Mouse (Mus musculus) CH12F3 (cell line): Measurements from ENCODE around the gene Tkt.
"Not testable (repeated sequence)": the region's sequence is repeated elsewhere in the genome, so short reads cannot be mapped to it uniquely, and the experiment has no call there.

Experiments
- in situ Hi-C: fragments of 300-500 bp; cut with MboI; formaldehyde crosslinking; loops from 2 replicates; pipeline ENCODE4 v1.14.3; 2020; ENCODE audit warnings: low sequenced_read_pairs

Gene Tkt

DNA sequence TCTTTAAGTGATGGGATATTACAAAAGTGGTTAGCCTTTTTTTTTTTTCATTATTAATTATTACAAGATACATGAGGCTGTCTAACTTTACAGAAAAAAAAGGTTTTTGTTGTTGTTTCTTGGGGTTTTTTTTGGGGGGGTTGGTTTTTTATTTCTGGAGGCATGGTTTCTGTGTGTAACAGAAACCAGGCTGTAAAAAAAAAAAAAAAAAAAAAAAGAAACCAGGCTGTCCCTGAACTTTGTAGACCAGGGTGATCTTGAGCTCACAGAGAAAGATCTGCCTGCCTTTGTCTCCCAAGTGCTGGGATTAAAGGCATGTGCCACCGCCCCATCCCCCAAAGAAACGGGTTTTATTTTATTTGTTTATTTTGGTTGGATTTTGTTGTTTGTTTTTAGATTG is 3.8 kb downstream of the Tkt start:
- in situ Hi-C loops = no loop called here

DNA sequence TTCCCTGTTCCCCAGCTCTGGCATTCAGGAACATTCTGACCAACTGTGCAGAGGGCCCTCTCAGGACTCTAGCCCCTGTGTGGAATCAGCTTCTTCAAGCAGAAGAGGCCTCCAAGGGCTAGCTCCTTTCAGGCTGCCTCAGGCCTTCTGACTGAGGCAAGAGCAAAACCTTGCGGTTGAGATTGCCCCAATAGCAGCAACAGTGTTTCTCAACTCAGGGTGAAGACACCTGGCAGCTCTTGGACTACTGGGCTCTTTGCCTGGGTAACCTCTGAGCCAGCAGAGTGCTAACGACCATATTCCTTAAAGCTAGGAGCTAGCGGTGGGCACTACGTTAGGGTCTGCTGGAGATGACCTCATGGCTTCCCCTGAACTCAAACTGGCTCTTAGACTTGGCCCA is 5.0 kb downstream of the Tkt start:
- in situ Hi-C loops = no loop called here

DNA sequence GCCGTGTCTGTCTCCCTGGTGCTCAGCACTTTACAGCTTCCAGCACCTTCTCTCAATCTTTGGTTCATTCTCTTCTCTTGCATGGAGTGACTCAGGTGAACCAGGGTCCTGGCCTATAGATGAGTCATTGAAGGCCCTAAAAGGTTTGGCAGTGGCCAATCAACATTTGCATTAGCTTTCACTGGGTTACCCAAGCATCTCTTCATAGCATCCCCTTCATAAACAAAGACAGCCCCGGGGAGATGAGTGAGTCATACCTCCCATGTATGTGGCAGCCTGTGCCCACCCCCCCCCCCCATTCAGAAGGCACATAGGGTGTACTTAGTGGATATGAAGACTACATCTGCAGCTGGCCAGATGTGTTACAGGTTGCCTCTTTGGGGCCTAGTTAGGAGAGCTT is 8.5 kb downstream of the Tkt start:
- in situ Hi-C loops = no loop called here

DNA sequence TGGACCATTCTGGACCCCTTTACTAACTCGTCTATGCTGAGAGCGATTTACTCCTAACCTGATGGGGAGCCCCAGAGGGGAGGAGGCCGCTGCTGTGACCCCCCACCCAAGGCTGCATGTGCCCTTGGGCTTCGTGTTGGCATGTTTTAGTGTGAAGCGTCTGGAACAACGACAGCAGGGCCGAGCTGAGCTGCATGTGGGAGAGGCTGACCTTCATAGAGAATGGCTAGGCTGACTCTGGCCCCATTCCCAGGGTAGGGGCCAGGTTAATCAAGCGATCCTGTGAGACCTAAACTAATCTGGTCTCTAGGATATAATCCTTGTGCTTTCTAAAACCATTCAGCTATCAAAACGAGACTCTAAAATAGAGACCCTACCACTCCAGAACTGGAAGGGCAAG is 9.6 kb downstream of the Tkt start:
- in situ Hi-C loops = no loop called here

DNA sequence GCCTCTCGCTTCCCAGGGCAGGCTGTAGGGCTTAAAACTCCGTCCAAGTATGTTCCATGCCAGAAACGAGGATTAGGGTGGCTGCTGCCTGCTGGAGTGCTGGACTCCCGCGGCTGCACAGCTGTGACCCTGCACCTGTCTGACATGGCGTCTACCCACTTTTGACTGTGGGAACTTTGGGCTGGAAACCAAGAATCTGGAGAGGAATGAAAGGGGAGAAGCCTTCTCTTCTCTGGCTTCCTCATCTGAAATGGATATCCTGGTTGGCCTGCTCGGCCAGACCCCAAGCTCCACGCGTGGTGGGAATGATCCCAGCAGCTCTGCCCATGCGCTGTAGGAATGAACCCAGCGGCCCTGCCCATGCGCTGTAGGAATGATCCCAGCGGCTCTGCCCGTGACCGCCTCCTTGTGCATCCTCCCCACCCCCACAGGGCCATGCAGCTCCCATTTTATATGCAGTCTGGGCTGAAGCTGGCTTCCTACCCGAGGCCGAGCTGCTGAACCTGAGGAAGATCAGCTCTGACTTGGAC is 11.2 kb downstream of the Tkt start:
- in situ Hi-C loops = no loop called here

DNA sequence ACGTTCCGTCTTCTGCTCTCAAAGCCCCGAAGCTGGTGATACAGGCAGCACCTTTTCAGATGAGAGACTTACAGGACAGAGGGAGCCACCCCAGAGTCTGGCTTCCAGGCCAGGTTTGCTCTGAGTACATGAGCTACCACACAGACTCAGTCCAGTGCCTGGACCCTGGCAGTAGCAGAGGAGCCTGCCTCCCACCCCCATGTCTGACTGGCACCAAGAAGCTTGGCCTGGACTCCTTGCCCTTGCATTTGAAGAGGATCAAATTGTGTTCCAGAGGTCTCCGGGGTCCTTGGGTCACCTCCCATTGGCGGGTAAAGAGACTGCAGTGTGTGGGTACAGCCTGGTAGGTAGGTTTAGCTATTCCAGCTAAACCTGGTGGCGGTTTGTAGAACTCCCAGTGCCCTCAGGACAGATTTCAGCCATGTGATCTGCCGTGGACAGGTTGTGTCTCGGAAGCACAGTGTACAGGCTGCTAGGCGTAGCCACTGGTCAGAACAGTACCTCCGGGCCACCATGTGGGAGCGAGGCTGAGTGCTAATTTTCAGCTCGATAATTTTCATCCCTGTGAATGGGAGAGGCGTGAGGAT is 12.7 kb downstream of the Tkt start:
- in situ Hi-C loops = no loop called here

DNA sequence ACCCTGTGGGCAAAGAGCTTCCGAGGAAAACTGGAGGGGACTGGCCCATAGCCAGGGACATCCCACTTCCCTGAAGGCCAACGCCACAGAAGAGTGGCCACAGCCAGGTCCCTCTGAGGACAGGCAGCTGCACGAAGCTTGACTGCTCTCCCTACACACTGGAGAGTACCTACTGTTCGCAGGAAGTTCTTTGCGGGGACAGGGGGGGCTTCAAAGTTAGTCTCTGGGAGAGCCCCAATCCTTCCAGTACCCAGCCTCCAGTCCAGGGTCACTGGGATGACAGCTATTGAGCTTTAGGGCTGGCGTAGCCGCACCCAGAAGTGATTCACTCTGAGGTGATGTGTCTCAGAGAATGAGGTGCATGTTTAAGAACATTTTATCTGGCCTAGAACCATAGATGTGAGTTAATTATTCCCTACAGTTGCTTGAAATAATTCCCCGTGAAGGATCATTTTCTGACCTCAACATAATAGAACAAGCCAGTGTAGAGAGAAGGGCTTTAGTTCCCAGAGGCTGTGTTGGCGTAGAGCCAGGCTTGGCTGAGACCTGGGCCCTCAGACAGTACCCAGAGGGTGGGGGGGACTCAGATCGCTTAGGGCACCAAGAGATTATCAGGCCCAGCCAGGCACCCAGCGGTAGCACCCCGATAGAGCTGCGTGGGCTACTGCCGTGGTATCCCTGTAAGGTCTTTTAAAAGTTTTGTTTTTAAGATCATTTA is 13.5 kb downstream of the Tkt start:
- in situ Hi-C loops = no loop called here

DNA sequence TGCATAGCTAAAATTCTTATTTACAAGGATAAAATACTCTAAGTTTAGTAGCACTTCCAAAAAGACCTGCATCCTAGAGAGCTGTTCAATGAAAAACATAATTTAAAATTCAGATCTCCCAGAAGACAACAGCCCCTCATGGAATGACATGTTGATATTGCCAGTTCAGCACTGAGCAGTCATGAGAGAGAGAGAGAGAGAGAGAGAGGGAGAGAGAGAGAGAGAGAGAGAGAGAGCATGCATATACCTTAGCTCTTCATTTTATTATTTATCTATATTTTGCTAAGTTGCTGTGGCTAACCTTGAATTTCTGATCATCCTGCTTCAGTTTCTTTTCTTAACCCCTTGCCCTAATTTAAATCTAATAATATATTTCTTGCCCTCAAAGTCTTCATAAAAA is 14.2 kb downstream of the Tkt start:
- in situ Hi-C loops = no loop called here

DNA sequence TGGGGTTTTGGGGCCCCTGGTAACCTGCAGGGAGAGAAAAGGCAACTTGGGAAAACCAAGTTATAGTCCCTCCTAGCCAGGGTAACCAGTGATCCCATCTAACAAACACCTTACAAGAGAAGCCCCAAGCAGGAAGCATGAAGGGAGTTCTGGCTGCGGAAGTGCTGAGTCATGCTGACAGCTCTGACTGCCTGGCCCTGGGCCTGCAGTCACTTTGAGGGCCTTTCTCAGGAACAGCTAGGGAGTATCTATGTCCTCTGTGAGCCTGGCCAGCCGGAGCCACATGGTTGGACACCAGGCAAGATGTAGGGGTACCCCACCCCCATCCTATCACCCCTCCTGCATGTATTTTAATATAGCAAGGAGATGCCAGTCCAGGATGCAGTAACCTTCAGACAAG is 16.3 kb downstream of the Tkt start:
- in situ Hi-C loops = no loop called here

DNA sequence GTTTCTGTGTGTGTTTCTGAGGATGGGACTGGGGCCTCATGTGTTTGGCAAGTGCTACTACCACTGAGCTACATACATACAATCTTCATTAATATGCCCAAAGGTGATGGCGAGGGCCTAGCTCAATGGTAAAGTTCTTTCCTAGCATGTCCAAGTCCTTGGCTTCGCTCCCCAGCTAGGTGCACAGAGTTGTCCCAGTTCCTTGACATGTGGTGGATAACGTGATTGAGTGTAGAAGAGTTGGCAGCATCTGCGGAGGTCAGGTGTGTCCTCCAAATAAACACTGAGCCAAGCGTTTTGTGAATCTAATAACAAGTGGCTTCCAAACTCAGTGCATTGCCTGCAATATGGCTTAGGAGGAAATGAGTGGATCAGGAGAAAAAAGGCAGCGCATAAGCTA is 18.2 kb downstream of the Tkt start:
- in situ Hi-C loops = no loop called here

DNA sequence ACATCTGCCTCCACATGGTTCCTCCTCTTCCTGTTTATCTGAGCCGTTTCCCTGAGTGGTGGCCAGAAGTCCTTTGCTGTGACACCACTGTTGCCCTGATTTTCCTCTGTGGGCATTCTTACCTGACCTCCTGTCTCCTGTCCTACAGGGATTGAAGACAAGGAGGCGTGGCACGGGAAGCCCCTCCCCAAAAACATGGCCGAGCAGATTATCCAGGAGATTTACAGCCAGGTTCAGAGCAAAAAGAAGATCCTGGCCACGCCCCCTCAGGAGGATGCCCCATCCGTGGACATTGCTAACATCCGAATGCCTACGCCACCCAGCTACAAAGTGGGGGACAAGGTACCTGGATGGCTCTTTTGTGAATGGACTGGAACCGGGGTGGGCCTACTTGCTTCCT is 19.9 kb downstream of the Tkt start:
- in situ Hi-C loops = no loop called here

DNA sequence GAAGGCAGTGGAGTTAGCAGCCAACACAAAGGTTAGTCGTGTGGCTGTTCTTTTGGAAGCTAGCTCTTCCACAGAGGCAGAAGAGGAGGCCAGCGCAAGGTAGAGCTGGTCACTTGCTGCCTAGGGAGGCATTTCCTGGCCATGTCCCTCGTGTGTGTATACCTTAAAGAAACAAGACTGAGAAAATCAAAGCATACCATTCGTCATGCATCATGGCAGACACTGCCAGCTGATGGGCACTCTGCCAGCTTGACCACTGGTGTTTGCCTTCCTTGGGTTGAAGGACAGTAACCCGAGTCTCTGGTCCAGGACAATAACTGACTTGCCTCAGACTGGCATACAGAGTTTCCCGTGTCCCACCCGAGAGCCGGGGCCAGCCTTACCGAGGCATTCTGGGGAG is 22.1 kb downstream of the Tkt start:
- in situ Hi-C loops = no loop called here

DNA sequence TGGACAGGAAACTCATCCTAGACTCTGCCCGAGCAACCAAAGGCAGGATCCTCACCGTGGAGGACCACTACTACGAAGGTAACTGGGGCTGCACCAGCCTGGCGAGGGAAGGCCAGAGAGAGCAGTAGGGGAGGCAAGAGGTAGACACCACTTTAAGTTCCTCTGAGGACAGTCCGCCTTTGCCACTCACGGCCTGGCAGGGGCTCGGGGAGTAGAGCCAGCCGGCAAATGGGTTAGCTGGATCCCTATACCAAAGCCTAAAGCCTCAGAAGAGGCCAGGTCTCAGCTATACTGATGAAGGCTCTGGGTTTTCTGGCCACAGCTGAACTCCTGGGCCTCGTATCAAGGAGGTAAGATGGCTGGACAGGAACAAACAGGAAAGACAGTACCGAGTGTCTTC is 24.1 kb downstream of the Tkt start:
- in situ Hi-C loops = no loop called here

DNA sequence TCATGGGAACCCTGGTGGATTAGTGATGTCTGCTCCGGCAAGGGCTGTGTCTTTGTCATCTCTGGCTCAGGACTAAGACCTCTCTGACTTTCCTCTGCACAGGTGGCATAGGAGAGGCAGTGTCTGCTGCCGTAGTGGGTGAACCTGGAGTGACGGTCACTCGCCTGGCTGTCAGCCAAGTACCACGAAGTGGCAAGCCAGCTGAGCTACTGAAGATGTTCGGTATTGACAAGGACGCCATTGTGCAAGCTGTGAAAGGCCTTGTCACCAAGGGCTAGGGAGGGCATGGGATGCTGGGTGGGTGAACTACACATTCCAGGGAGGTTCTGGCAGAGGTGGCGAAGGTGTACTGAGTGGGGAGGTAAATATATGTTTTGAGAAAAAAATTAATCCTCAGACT is 25.1 kb downstream of the Tkt start:
- in situ Hi-C loops = no loop called here

DNA sequence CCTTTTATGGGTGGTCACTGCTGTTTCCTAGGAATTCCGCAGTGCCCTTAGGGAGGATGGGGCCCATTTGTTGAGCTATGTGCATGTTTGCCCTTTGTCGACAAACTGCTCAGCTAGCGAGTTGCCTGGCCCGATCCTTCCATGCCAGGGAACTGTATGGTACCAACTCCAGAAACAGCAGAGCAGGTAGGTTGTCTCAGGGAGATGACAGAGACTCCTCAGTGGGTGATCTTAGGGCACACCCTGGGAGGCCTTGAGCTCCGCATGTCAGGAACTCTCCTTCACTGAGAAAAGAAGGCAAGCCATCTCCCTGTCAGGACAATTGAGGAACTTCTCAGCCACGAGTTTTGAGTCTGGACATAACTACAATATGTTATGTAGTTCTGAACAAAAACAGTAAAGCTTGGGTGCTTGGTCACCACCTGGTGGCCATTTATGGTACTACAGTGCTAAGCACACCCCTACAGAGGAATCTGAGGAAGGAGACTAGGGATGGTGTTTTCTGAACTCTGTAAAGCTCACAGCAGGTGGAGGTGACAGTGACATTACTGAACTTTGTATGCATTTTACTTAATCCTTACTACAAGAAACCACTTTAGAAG is 25.9 kb downstream of the Tkt start:
- in situ Hi-C loops = no loop called here

DNA sequence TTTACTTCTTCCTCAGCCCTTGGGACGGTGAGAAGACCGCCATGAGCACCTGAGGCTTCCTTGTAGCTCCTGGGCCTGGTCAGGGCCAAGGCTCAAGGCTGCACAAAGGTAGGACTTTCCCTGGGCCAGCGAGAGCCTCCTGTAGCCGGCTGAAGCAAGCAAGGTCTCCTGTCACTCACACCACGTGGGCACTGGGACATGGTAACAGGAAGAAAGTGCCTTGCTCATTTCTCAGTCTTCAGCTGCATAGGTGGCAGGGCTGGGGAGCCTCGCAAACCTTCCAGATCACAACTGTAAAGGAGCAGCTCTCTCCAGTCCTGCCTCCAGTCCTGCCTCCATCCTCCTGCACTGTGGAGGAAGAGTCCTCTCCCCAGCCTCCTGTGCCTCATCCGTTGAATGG is 27.6 kb downstream of the Tkt start:
- in situ Hi-C loops = no loop called here

DNA sequence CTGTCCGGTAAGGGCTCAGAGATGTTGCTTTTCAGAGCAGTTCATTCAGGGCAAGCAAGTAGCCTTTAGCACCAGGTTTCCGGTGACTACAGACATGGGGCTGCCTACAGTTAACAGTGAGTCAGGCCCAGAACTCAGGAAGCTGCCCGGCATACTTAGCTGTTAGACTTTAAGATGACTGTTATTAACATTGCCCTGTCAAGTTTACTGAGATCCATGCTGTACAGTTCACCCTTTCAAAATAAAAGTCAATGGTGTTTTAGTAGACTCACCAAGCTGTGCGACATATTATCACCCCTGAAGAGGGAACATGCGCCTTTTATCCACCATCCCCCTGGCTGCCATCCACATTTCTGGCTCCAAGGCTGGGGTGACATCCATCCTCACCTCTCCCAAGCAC is 28.1 kb downstream of the Tkt start:
- in situ Hi-C loops = no loop called here

DNA sequence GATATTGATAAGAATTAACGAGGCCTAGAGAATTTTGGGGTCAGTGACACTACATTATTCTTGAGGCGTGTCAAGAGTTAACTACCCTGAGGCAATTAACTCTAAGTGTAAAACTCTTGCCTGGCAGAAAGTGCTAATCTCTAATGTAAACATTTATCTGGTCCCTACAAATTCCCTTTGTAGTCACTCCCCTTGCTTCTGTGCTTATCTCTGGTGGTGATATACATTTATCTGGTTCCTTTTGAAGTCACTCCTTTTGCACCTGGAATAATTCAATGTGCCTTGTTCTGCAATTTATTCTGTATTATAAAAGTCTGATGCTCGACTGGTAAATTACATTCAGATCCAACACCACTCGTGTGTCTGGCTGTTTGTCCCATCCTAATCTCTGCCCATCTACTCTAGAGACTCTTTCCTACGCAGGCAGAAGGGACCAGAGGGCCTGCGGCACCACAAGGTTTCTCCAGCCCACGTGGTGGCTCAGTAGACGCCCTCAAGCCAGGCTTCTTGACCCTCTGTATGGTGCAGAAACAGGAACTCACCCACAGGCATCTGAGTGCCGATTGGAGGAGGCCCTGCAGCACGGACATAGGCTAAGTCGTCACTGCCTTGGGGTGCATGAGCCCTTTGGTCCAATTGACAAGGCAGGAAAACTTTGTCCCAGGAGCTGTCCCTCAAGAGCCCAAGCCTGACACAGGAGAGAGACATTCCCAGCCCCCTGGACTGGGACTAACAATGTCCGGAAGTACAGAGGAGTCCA is 29.3 kb downstream of the Tkt start:
- in situ Hi-C loops = not testable (repeated sequence)

DNA sequence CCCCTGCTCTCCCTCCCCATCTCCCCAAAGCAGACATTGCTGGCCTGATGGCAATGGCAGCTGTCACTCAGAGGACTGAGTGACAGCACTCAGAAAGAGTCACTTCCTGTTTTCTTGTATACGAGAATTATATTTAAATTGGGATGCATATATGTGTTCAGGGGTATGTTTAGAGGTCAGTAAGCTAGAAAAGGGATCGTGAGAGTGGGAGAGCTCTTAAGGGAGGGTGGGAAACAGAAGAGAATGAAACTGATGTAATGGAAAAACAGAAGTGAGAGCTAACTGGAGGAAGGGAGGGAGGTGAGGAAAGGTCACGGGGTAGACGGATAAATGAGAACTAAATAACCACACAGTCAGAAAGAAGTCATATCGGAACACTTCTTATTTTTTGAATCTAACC is 31.0 kb downstream of the Tkt start:
- in situ Hi-C loops = no loop called here

DNA sequence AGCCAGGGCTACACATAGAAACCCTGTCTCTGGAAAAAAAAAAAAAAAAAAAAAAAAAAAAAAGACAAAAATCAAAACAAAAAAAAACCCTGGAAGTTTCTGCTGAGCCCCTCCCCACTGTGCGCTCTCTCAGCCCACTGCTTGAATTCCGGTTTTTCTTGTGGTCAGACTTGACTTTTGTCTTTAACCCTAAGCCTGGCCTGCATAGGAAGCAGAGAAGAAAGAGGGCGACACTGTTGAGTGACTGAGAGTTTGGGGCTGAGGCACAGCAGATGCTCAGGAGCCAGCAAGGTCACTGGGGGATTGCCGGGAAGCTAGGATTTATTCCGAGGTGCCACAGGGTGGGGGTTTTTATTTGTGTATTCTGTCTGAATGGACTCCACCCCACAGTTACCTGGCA is 31.7 kb downstream of the Tkt start:
- in situ Hi-C loops = no loop called here

DNA sequence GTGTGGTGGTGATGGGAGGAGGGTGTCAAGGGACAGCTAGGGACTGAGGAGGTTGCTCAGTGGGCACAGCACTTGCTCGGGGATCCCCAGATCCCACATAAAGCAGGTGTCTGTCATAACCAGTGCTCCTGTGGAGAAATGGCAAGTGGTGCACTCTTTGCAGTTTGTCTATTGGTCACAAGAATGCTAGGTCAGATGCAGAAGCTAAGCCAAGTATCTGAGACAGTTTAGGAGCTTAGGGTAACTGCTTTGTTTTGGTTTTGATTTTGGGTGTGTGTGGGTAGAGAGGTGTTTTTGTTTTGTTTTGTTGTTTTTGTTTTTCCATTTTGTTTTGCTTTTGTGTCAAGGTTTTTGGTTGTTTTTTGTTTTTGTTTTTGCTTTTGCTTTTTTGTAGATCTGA is 33.1 kb downstream of the Tkt start:
- in situ Hi-C loops = no loop called here

DNA sequence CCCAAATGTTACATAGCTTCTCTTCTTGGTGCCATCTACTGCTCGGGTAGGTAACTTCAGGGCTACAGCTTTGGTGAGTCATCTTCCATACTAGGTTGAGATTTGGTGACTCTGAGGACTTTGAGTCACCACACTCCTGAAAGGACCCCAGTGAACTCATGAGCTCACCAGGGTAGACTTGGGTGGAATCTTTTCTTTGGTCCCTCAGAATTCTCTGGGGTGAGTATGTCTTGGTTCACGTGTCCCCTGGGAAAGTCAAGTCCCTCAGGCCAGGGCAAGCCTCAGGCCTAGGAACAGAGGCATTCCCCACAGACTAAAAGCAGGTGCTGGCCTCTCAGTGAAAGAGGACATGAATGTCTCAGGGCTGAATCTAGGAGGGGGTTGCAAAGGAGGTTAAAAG is 35.9 kb downstream of the Tkt start:
- in situ Hi-C loops = no loop called here
